Mouse (Mus musculus) heart, embryonic 12.5 days (tissue): ENCODE measurements at regions not wholly inside any gene's neighbourhood (a gene's known extent, or its start where the extent isn't known, plus 50 kb on each side); places are given as distances from the start of the nearest gene placed in this dataset.

Source experiments
- ATAC-seq: fragments of 200-750 bp; cut with Nextera tagmentation; 2 replicates; pipeline ENCODE4 v1.8.0; 2017; ENCODE audit warnings: moderate TSS enrichment, moderate library complexity; ENCODE audit not compliant: insufficient number of reproducible peaks, low FRiP score
- H3K27ac ChIP-seq: fragments of 300-500 bp; sonication (generic); 2 replicates; pipeline ENCODE4 v1.5.1; 2016; ENCODE audit warnings: mild to moderate bottlenecking, moderate library complexity; ENCODE audit not compliant: poor library complexity, severe bottlenecking
- H3K27me3 ChIP-seq: fragments of 300-500 bp; sonication (generic); replicated peaks from 2 replicates; pipeline ENCODE4 v1.6.1; 2016; ENCODE audit warnings: mild to moderate bottlenecking, moderate library complexity
- H3K36me3 ChIP-seq: fragments of 300-500 bp; sonication (generic); 2 replicates; pipeline ENCODE4 v1.6.1; 2016; ENCODE audit warnings: mild to moderate bottlenecking, moderate library complexity
- H3K4me1 ChIP-seq: fragments of 300-500 bp; sonication (generic); replicated peaks from 2 replicates; pipeline ENCODE4 v1.6.1; 2016; ENCODE audit warnings: mild to moderate bottlenecking
- H3K4me2 ChIP-seq: fragments of 300-500 bp; sonication (generic); 2 replicates; pipeline ENCODE4 v1.6.1; 2016; ENCODE audit warnings: mild to moderate bottlenecking, moderate library complexity
- H3K4me3 ChIP-seq: fragments of 300-500 bp; sonication (generic); 2 replicates; pipeline ENCODE4 v1.5.1; 2016; ENCODE audit warnings: mild to moderate bottlenecking
- H3K9ac ChIP-seq: fragments of 300-500 bp; sonication (generic); 2 replicates; pipeline ENCODE4 v1.6.1; 2016; ENCODE audit warnings: mild to moderate bottlenecking, moderate library complexity
- H3K9me3 ChIP-seq: fragments of 300-500 bp; sonication (generic); replicated peaks from 2 replicates; pipeline ENCODE4 v1.6.1; 2016; ENCODE audit warnings: mild to moderate bottlenecking, moderate library complexity
- WGBS: fragments of 180-500 bp; shearing (Covaris S2); methylation state at CpG from one replicate; pipeline ENCODE4 v1.1.7; 2016; 5-methylcytosine and 5-hydroxymethylcytosine counted together

DNA sequence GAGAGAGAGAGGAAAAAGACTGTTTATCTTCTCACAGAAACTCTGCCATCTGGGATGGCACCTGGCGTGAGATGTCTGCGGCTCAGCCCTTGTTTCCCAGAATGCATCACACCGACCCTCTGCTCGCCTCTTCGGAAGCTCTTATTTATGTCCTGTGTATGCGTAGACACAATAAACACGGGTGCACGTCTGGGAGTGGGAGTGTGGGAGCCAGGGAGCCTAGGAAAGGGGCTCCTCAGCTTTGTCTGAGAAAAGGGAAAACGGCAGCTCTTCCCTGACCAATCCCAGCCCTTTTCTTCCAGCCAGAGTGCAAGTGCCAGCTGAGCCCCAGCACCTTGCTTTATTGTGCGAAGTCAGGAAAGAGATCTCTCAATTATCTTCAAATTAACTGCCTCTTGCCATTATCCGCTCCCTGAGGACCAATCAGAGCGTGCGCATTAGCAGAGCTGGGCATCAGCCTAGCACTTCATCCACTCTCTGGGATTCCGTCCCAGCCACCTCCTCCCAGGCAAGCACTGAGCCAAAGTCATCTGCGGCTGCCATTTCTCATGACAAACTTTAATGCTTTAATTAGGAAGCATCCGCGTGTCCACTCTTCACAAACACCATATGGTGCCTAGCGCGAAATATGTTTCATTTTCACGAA lies 63.8 kb upstream of the Gm10260 start:
- Histone ChIP-seq H3K27ac (no peak overlapping the region), H3K36me3 (no peaks in the 10 kb centered on the region), H3K4me1 (peaks cover 6% of the 10 kb centered on the region), H3K9me3 (no peaks in the 10 kb centered on the region), H3K9ac (no peak overlapping the region), H3K27me3 (no peaks in the 10 kb centered on the region), H3K4me3 (no peak overlapping the region), H3K4me2 (peak overlapping the region; percentile 59)
- WGBS = 60% methylated on average over 20 of the region's 20 CpGs
- ATAC-seq = no peak

DNA sequence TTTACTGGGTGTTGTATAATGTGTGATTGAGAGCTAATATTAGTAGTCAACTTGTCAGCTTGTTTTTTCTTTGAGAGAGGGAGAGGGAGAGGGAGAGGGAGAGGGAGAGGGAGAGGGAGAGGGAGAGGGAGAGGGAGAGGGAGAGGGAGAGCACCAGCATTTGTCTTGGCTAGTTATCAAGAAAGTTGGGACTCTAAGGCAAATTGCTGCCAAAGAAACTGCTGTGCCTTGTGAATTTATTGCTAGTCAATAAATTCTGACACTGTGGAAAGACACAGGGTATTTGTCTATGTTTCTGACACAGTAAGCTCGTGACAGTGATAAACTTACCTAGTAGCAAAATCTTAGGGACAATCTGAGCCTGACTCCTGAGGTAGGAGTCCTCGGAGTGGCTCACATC lies 61.2 kb upstream of the Gm10260 start:
- no peak overlapping the region for H3K27ac ChIP-seq
- H3K4me1 ChIP-seq = peaks cover 6% of the 10 kb centered on the region
- H3K27me3 ChIP-seq = no peaks in the 10 kb centered on the region
- H3K4me3 ChIP-seq = no peak overlapping the region
- no peak overlapping the region for H3K9ac ChIP-seq
- no peak overlapping the region for H3K4me2 ChIP-seq
- WGBS = 70% methylated on average over 2 of the region's 2 CpGs
- no peak for ATAC-seq
- H3K9me3 ChIP-seq = no peaks in the 10 kb centered on the region
- no peaks in the 10 kb centered on the region for H3K36me3 ChIP-seq

DNA sequence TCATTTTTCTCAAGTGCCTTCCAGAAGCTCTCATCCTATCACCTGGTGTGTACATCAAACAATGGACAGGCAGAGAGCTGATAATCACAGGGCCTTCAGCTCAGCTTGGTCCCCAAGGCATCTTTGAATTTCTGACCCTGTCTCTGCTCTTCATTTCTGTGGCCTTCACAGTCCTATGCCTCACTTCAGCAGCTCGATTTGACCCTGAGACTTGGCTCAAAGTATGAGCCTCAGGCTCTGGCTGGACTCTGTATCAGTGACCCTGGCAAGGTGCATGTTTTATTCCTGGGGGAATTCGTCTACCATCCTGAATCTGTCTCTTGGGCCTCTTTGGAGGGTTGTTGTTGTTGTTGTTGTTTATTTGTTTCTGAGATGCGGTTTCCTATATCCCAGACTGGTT lies 60.6 kb upstream of the Gm10260 start:
- no peak overlapping the region for H3K9ac ChIP-seq
- 83% methylated on average over 3 of the region's 3 CpGs for WGBS
- no peak overlapping the region for H3K27ac ChIP-seq
- no peaks in the 10 kb centered on the region for H3K27me3 ChIP-seq
- no peaks in the 10 kb centered on the region for H3K36me3 ChIP-seq
- no peak overlapping the region for H3K4me2 ChIP-seq
- peaks cover 6% of the 10 kb centered on the region for H3K4me1 ChIP-seq
- H3K4me3 ChIP-seq = no peak overlapping the region
- no peaks in the 10 kb centered on the region for H3K9me3 ChIP-seq
- no peak for ATAC-seq

DNA sequence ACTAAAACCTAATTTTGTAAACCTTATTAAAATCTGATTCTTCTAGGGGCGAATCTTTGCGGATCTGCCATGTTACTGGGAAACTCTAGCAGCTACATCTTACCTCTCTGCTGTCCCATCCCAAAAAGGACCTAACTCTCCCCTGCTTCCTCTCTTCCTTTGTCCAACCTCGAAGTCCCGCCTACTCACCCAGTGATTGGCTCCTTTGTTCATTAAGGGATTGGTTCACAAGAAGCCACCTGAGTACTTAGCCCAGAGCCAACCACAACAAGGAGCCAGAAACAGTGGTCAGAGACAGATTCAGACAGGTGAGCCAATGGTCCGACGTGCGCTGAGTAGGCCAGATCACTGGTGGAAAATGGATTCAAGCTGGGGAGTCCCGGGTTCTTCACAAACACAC lies 60.0 kb upstream of the Gm10260 start:
- Histone ChIP-seq H3K4me3 (no peak overlapping the region), H3K36me3 (no peaks in the 10 kb centered on the region), H3K4me2 (no peak overlapping the region), H3K9me3 (no peaks in the 10 kb centered on the region), H3K4me1 (peaks cover 6% of the 10 kb centered on the region), H3K27me3 (no peaks in the 10 kb centered on the region), H3K27ac (no peak overlapping the region), H3K9ac (no peak overlapping the region)
- 87% methylated on average over 8 of the region's 8 CpGs for WGBS
- ATAC-seq = no peak

DNA sequence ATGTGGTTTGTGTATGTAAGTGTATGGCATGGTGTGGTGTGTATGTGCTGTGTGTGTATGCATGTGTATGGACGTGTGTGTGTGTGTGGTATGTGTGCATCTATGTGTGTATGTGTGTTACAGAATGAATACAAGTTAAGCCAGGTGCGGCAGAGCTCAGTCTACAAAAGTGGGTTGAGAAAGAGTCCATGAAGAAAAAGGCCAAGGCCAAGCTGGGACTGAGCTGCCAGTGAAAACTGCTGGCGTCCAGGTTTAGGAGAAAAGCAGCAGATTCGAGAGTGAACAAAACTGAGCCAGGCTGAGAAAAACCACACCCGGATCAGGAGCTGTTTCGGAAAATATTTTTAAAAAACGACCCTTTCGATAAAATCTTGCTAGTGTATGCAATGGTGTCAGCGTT lies 58.6 kb upstream of the Gm10260 start:
- Histone ChIP-seq H3K36me3 (no peaks in the 10 kb centered on the region), H3K9ac (no peak overlapping the region), H3K27ac (no peak overlapping the region), H3K9me3 (no peaks in the 10 kb centered on the region), H3K4me3 (no peak overlapping the region), H3K27me3 (no peaks in the 10 kb centered on the region), H3K4me2 (no peak overlapping the region), H3K4me1 (peaks cover 2% of the 10 kb centered on the region)
- WGBS = 84% methylated on average over 9 of the region's 9 CpGs
- no peak for ATAC-seq

DNA sequence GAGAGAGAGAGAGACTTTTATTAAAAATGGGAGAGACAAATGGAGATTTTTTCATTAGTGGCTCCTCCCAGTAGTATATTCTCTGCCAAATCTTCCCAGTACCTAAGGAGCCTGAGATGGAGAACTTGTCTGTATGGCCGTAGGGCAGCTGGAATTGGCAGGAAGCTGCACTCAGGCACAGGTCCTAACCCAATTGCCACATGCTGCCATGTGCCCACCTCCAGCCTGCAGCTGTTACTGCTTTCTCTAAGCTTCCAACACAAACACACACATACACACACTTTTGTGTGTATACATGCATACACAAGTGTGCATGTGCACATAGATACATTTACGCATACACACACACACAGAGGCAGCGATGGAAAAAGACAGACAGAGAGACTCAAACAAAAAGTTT lies 56.5 kb upstream of the Gm10260 start:
- Histone ChIP-seq H3K9ac (no peak overlapping the region), H3K4me2 (no peak overlapping the region), H3K4me3 (no peak overlapping the region), H3K36me3 (no peaks in the 10 kb centered on the region), H3K27me3 (no peaks in the 10 kb centered on the region), H3K27ac (no peak overlapping the region), H3K9me3 (no peaks in the 10 kb centered on the region), H3K4me1 (no peaks in the 10 kb centered on the region; the same call in 1 of the 2 replicates)
- ATAC-seq = no peak
- WGBS = 84% methylated on average over 3 of the region's 3 CpGs
